Mouse (Mus musculus) thymus, adult 2 months (tissue): ENCODE measurements around the gene Crkl.

Experiments used
- CTCF ChIP-seq: fragments of 200-500 bp; IDR thresholded peaks from 2 replicates; pipeline ENCODE4 v1.5.1; 2012; ENCODE audit warnings: mild to moderate bottlenecking, control low read depth, low read length, moderate library complexity, borderline replicate concordance; ENCODE audit not compliant: control insufficient read depth, poor library complexity, insufficient read depth; ENCODE audit errors: extremely low read depth
- POLR2A ChIP-seq: fragments of 200-500 bp; IDR thresholded peaks from 2 replicates; pipeline ENCODE4 v1.6.1; 2012; ENCODE audit warnings: mild to moderate bottlenecking, low read length, control low read depth, moderate library complexity; ENCODE audit not compliant: control insufficient read depth, poor library complexity, insufficient read depth; ENCODE audit errors: extremely low read depth

GRCm38 (mm10) chr16:17491896-17492561, 40.2 kb downstream of the Crkl start:
- TF ChIP-seq CTCF: no peak
- TF ChIP-seq POLR2A: no peak
